Mouse (Mus musculus) embryonic facial prominence, embryonic 12.5 days (tissue): ENCODE measurements around the gene Rc3h1. TPM values are rescaled to one million over a fixed set of nuclear protein-coding genes. Genes with fewer than 3 reads are reported as not detected.

Experiments
- ATAC-seq: fragments of 200-750 bp; cut with Nextera tagmentation; 2 replicates; pipeline ENCODE4 v1.8.0; 2017; ENCODE audit not compliant: insufficient number of reproducible peaks, insufficient read depth, low FRiP score, low TSS enrichment
- H3K27ac ChIP-seq: fragments of 300-500 bp; sonication (generic); 2 replicates; pipeline ENCODE4 v1.5.1; 2016; ENCODE audit warnings: mild to moderate bottlenecking
- H3K27me3 ChIP-seq: fragments of 300-500 bp; sonication (generic); 2 replicates; pipeline ENCODE4 v1.6.1; 2016; ENCODE audit warnings: mild to moderate bottlenecking, moderate library complexity
- H3K36me3 ChIP-seq: fragments of 300-500 bp; sonication (generic); 2 replicates; pipeline ENCODE4 v1.6.1; 2016; ENCODE audit warnings: mild to moderate bottlenecking
- H3K4me1 ChIP-seq: fragments of 300-500 bp; sonication (generic); 2 replicates; pipeline ENCODE4 v1.6.1; 2016
- H3K4me2 ChIP-seq: fragments of 300-500 bp; sonication (generic); replicated peaks from 2 replicates; pipeline ENCODE4 v1.6.1; 2016; ENCODE audit warnings: mild to moderate bottlenecking, moderate library complexity
- H3K4me3 ChIP-seq: fragments of 300-500 bp; sonication (generic); 2 replicates; pipeline ENCODE4 v1.5.1; 2016; ENCODE audit warnings: mild to moderate bottlenecking
- H3K9ac ChIP-seq: fragments of 300-500 bp; sonication (generic); 2 replicates; pipeline ENCODE4 v1.6.1; 2016; ENCODE audit warnings: mild to moderate bottlenecking, moderate library complexity
- H3K9me3 ChIP-seq: fragments of 300-500 bp; sonication (generic); 2 replicates; pipeline ENCODE4 v1.6.1; 2016; ENCODE audit warnings: mild to moderate bottlenecking, moderate library complexity
- WGBS: fragments of 180-500 bp; shearing (Covaris S2); methylation state at CpG from one replicate; pipeline ENCODE4 v1.1.7; 2016; 5-methylcytosine and 5-hydroxymethylcytosine counted together
- polyA plus RNA-seq: library from polyadenylated mRNA; unstranded; fragments of >200 nt; fragmentation: Nextera tagmentation; extraction: Ambion mirVana; gene quantifications from 2 replicates; pipeline ENCODE4 v1.2.1, GENCODE M21; 2016

Rc3h1 gene
- polyA plus RNA-seq, 1 experiment from 2014 or later: 9.8 TPM

GRCm38 (mm10) chr1:161005526-161005925 is 99.3 kb downstream of the Rc3h1 start:
- Histone ChIP-seq H3K27ac (no peak overlapping the region), H3K4me1 (no peaks in the 10 kb centered on the region), H3K4me3 (no peak overlapping the region), H3K36me3 (peaks cover 11% of the 10 kb centered on the region; the same call in 1 of the 2 replicates), H3K27me3 (no peaks in the 10 kb centered on the region), H3K9ac (no peak overlapping the region), H3K4me2 (no peak overlapping the region), H3K9me3 (no peaks in the 10 kb centered on the region)
- 60% methylated on average over 3 of the region's 3 CpGs for WGBS
- ATAC-seq: no peak

- Histone ChIP-seq H3K4me3 (no peak overlapping the region), H3K4me1 (no peaks in the 10 kb centered on the region), H3K27me3 (no peaks in the 10 kb centered on the region), H3K9ac (no peak overlapping the region), H3K4me2 (no peak overlapping the region), H3K27ac (no peak overlapping the region), H3K9me3 (no peaks in the 10 kb centered on the region), H3K36me3 (peaks cover 13% of the 10 kb centered on the region; the same call in 1 of the 2 replicates)
- WGBS: 85% methylated on average over 5 of the region's 5 CpGs
- no peak for ATAC-seq
Observed at GRCm38 (mm10) chr1:161006471-161006870, 100.3 kb downstream of the Rc3h1 start.

GRCm38 (mm10) chr1:161008038-161008437 is 101.8 kb downstream of the Rc3h1 start:
- 90% methylated on average over 2 of the region's 2 CpGs for WGBS
- Histone ChIP-seq H3K4me2 (no peak overlapping the region), H3K9ac (no peak overlapping the region), H3K27me3 (no peaks in the 10 kb centered on the region), H3K4me1 (no peaks in the 10 kb centered on the region), H3K27ac (no peak overlapping the region), H3K4me3 (no peak overlapping the region), H3K9me3 (no peaks in the 10 kb centered on the region), H3K36me3 (peaks cover 19% of the 10 kb centered on the region; the same call in 1 of the 2 replicates)
- ATAC-seq: no peak

GRCm38 (mm10) chr1:161010436-161010835 is 104.2 kb downstream of the Rc3h1 start:
- Histone ChIP-seq H3K9ac (no peak overlapping the region), H3K4me2 (no peak overlapping the region), H3K27me3 (no peaks in the 10 kb centered on the region), H3K27ac (no peak overlapping the region), H3K9me3 (no peaks in the 10 kb centered on the region), H3K36me3 (peaks cover 22% of the 10 kb centered on the region; the same call in 1 of the 2 replicates), H3K4me1 (no peaks in the 10 kb centered on the region), H3K4me3 (no peak overlapping the region)
- no peak for ATAC-seq
- 82% methylated on average over 4 of the region's 4 CpGs for WGBS

- H3K4me3 ChIP-seq: no peak overlapping the region
- no peak for ATAC-seq
- H3K9me3 ChIP-seq: no peaks in the 10 kb centered on the region
- 83% methylated on average over 2 of the region's 2 CpGs for WGBS
- no peak overlapping the region for H3K4me2 ChIP-seq
- H3K9ac ChIP-seq: no peak overlapping the region
- H3K36me3 ChIP-seq: peaks cover 35% of the 10 kb centered on the region
- H3K4me1 ChIP-seq: no peaks in the 10 kb centered on the region
- H3K27me3 ChIP-seq: no peaks in the 10 kb centered on the region
- H3K27ac ChIP-seq: no peak overlapping the region
Observed at GRCm38 (mm10) chr1:161016378-161016777, 110.2 kb downstream of the Rc3h1 start.

- WGBS: 93% methylated on average over 14 of the region's 14 CpGs
- Histone ChIP-seq H3K9me3 (no peaks in the 10 kb centered on the region), H3K36me3 (peaks cover 22% of the 10 kb centered on the region), H3K4me3 (no peak overlapping the region), H3K4me2 (no peak overlapping the region), H3K4me1 (no peaks in the 10 kb centered on the region), H3K27me3 (no peaks in the 10 kb centered on the region), H3K9ac (no peak overlapping the region), H3K27ac (no peak overlapping the region)
- no peak for ATAC-seq
Observed at GRCm38 (mm10) chr1:161020051-161020450, 113.8 kb downstream of the Rc3h1 start.

Other genes with a start within 250 kb of the Rc3h1 start
- gene Rabgap1l, start 113.2 kb upstream of the Rc3h1 start, polyA plus RNA-seq: 18.4 and 19.6 TPM in 2 replicates
- 2.9 TPM in 2 replicates for gene Serpinc1, start 72.2 kb downstream of the Rc3h1 start, polyA plus RNA-seq
- gene Zbtb37, start 128.4 kb downstream of the Rc3h1 start, polyA plus RNA-seq: 8.9 and 9.4 TPM in 2 replicates
- gene Dars2, start 164.2 kb downstream of the Rc3h1 start, polyA plus RNA-seq: 32.5 and 35.2 TPM in 2 replicates
- 31.9 and 32.3 TPM in 2 replicates for gene Cenpl, start 164.3 kb downstream of the Rc3h1 start, polyA plus RNA-seq
- 18.8 and 22.0 TPM in 2 replicates for gene Klhl20, start 225.1 kb downstream of the Rc3h1 start, polyA plus RNA-seq
- 4.3 and 5.7 TPM in 2 replicates for gene Ankrd45, start 236.3 kb downstream of the Rc3h1 start, polyA plus RNA-seq